Mouse (Mus musculus): ENCODE data around the gene Cers4.

GRCm38 (mm10) chr8:4505364-4505763 lies 12.5 kb downstream of the Cers4 start:
- TF ChIP-seq POLR2A (IDR thresholded peaks at IDR 0.05; ENCODE audit: insufficient read depth, low read depth, low read length) = no peak
- TF ChIP-seq CTCF (IDR thresholded peaks at IDR 0.05) = no peak
